Mouse (Mus musculus): ENCODE results near the gene Tbc1d5. TPM values are rescaled to one million over a fixed set of nuclear protein-coding genes. Genes with fewer than 3 reads are reported as not detected.
"Not testable (repeated sequence)": the region's sequence is repeated elsewhere in the genome, so short reads cannot be mapped to it uniquely, and the experiment has no call there.

Gene Tbc1d5
- polyA plus RNA-seq, 1 experiment from 2014 or later, result 10.6 TPM

GRCm38 (mm10) chr17:50734781-50735180 is 444.4 kb downstream of the Tbc1d5 start:
- H3K27ac ChIP-seq, result no peak overlapping the region
- ATAC-seq (ENCODE audit: low FRiP score), result no peak
- no peaks in the 10 kb centered on the region for H3K27me3 ChIP-seq
- no peak overlapping the region for H3K9ac ChIP-seq
- no peaks in the 10 kb centered on the region for H3K9me3 ChIP-seq
- H3K36me3 ChIP-seq (replicated peaks), result no peaks in the 10 kb centered on the region; the same call in 1 of the 2 replicates
- no peak overlapping the region for H3K4me3 ChIP-seq (replicated peaks)
- H3K4me2 ChIP-seq, result no peak overlapping the region
- WGBS, result 93% methylated on average over 6 of the region's 6 CpGs
- H3K4me1 ChIP-seq, result no peaks in the 10 kb centered on the region; the same call in 1 of the 2 replicates

GRCm38 (mm10) chr17:50733390-50733789 is 445.8 kb downstream of the Tbc1d5 start:
- ATAC-seq (ENCODE audit: low FRiP score), result no peak
- no peak overlapping the region for H3K4me3 ChIP-seq (replicated peaks)
- H3K27me3 ChIP-seq, result no peaks in the 10 kb centered on the region
- no peak overlapping the region for H3K27ac ChIP-seq
- H3K36me3 ChIP-seq (replicated peaks), result no peaks in the 10 kb centered on the region; the same call in 1 of the 2 replicates
- no peak overlapping the region for H3K4me2 ChIP-seq
- no peaks in the 10 kb centered on the region; the same call in 1 of the 2 replicates for H3K4me1 ChIP-seq
- H3K9me3 ChIP-seq, result no peaks in the 10 kb centered on the region
- 94% methylated on average over 7 of the region's 7 CpGs for WGBS
- no peak overlapping the region for H3K9ac ChIP-seq

GRCm38 (mm10) chr17:50731876-50732275 is 447.3 kb downstream of the Tbc1d5 start:
- Histone ChIP-seq H3K4me1 (no peaks in the 10 kb centered on the region; the same call in 1 of the 2 replicates), H3K9ac (no peak overlapping the region), H3K27me3 (no peaks in the 10 kb centered on the region), H3K36me3 (replicated peaks) (no peaks in the 10 kb centered on the region; the same call in 1 of the 2 replicates), H3K4me2 (no peak overlapping the region), H3K4me3 (replicated peaks) (no peak overlapping the region), H3K27ac (no peak overlapping the region), H3K9me3 (no peaks in the 10 kb centered on the region)
- 86% methylated on average over 5 of the region's 5 CpGs for WGBS
- no peak for ATAC-seq (ENCODE audit: low FRiP score)

GRCm38 (mm10) chr17:50730896-50731295 is 448.3 kb downstream of the Tbc1d5 start:
- Histone ChIP-seq H3K4me3 (replicated peaks) (no peak overlapping the region), H3K27me3 (no peaks in the 10 kb centered on the region), H3K27ac (no peak overlapping the region), H3K4me1 (no peaks in the 10 kb centered on the region; the same call in 1 of the 2 replicates), H3K9me3 (no peaks in the 10 kb centered on the region), H3K4me2 (no peak overlapping the region), H3K36me3 (replicated peaks) (no peaks in the 10 kb centered on the region; the same call in 1 of the 2 replicates), H3K9ac (no peak overlapping the region)
- no peak for ATAC-seq (ENCODE audit: low FRiP score)
- WGBS, result 88% methylated on average over 2 of the region's 2 CpGs

- H3K4me3 ChIP-seq (replicated peaks), result no peak overlapping the region
- H3K9me3 ChIP-seq, result no peaks in the 10 kb centered on the region
- H3K27ac ChIP-seq, result no peak overlapping the region
- WGBS, result 91% methylated on average over 6 of the region's 6 CpGs
- no peaks in the 10 kb centered on the region for H3K27me3 ChIP-seq
- no peaks in the 10 kb centered on the region for H3K36me3 ChIP-seq (replicated peaks)
- no peak overlapping the region for H3K9ac ChIP-seq
- no peak overlapping the region for H3K4me2 ChIP-seq
- ATAC-seq (ENCODE audit: low FRiP score), result no peak
- no peaks in the 10 kb centered on the region for H3K4me1 ChIP-seq
Measured at GRCm38 (mm10) chr17:50729577-50729976, 449.6 kb downstream of the Tbc1d5 start.

- Histone ChIP-seq H3K9ac (no peak overlapping the region), H3K27me3 (no peaks in the 10 kb centered on the region), H3K4me2 (no peak overlapping the region), H3K9me3 (no peaks in the 10 kb centered on the region), H3K27ac (no peak overlapping the region), H3K36me3 (replicated peaks) (no peaks in the 10 kb centered on the region), H3K4me3 (replicated peaks) (no peak overlapping the region), H3K4me1 (no peaks in the 10 kb centered on the region)
- 90% methylated on average over 2 of the region's 2 CpGs for WGBS
- ATAC-seq (ENCODE audit: low FRiP score), result no peak
Measured at GRCm38 (mm10) chr17:50729031-50729430, 450.1 kb downstream of the Tbc1d5 start.

- H3K9ac ChIP-seq, result no peak overlapping the region
- H3K9me3 ChIP-seq, result no peaks in the 10 kb centered on the region
- H3K4me3 ChIP-seq (replicated peaks), result no peak overlapping the region
- H3K27ac ChIP-seq, result no peak overlapping the region
- ATAC-seq (ENCODE audit: low FRiP score), result no peak
- no peaks in the 10 kb centered on the region for H3K27me3 ChIP-seq
- WGBS, result 81% methylated on average over 2 of the region's 2 CpGs
- no peaks in the 10 kb centered on the region for H3K36me3 ChIP-seq (replicated peaks)
- H3K4me1 ChIP-seq, result no peaks in the 10 kb centered on the region
- no peak overlapping the region for H3K4me2 ChIP-seq
Measured at GRCm38 (mm10) chr17:50726265-50726664, 452.9 kb downstream of the Tbc1d5 start.

- H3K27ac ChIP-seq, result no peak overlapping the region
- H3K9me3 ChIP-seq, result no peaks in the 10 kb centered on the region
- ATAC-seq (ENCODE audit: low FRiP score), result no peak
- no peak overlapping the region for H3K9ac ChIP-seq
- H3K36me3 ChIP-seq (replicated peaks), result no peaks in the 10 kb centered on the region
- H3K4me3 ChIP-seq (replicated peaks), result no peak overlapping the region
- H3K4me1 ChIP-seq, result no peaks in the 10 kb centered on the region
- no peaks in the 10 kb centered on the region for H3K27me3 ChIP-seq
- 58% methylated on average over 2 of the region's 2 CpGs for WGBS
- H3K4me2 ChIP-seq, result no peak overlapping the region
Measured at GRCm38 (mm10) chr17:50724376-50724775, 454.8 kb downstream of the Tbc1d5 start.

GRCm38 (mm10) chr17:50717586-50717985 is 461.6 kb downstream of the Tbc1d5 start:
- H3K27me3 ChIP-seq, result no peaks in the 10 kb centered on the region
- H3K27ac ChIP-seq, result no peak overlapping the region
- no peaks in the 10 kb centered on the region for H3K36me3 ChIP-seq (replicated peaks)
- WGBS, result 87% methylated on average over 5 of the region's 5 CpGs
- H3K4me3 ChIP-seq (replicated peaks), result no peak overlapping the region
- ATAC-seq (ENCODE audit: low FRiP score), result no peak
- no peak overlapping the region for H3K4me2 ChIP-seq
- peaks cover 9% of the 10 kb centered on the region for H3K9me3 ChIP-seq
- no peak overlapping the region for H3K9ac ChIP-seq
- no peaks in the 10 kb centered on the region for H3K4me1 ChIP-seq

GRCm38 (mm10) chr17:50710497-50711222 is 468.5 kb downstream of the Tbc1d5 start:
- WGBS, result 55% methylated on average over 7 of the region's 7 CpGs
- no peak overlapping the region for H3K27ac ChIP-seq

GRCm38 (mm10) chr17:50698410-50698809 is 480.7 kb downstream of the Tbc1d5 start:
- peak; percentile 77; the same call in 1 of the 2 replicates for ATAC-seq (ENCODE audit: low FRiP score)
- 2% methylated on average over 39 of the region's 39 CpGs for WGBS
- H3K36me3 ChIP-seq (replicated peaks); H3K27me3 ChIP-seq; H3K4me1 ChIP-seq; H3K27ac ChIP-seq; H3K9ac ChIP-seq; H3K9me3 ChIP-seq: not testable (repeated sequence)
- peak overlapping the region; percentile 19; the same call in 1 of the 2 replicates for H3K4me3 ChIP-seq (replicated peaks)
- peak overlapping the region; percentile 49 for H3K4me2 ChIP-seq

More at GRCm38 (mm10) chr17:50710497-50711222, 468.5 kb downstream of the Tbc1d5 start:
- Histone ChIP-seq H3K36me3 (replicated peaks) (no peaks in the 10 kb centered on the region), H3K9me3 (peaks cover 9% of the 10 kb centered on the region; the same call in 1 of the 2 replicates), H3K4me3 (replicated peaks) (no peak overlapping the region), H3K27me3 (no peaks in the 10 kb centered on the region), H3K4me2 (no peak overlapping the region), H3K4me1 (no peaks in the 10 kb centered on the region), H3K9ac (no peak overlapping the region)
- peak; percentile 86 for ATAC-seq (ENCODE audit: low FRiP score)

- H3K9me3 ChIP-seq, result no peaks in the 10 kb centered on the region
- H3K4me2 ChIP-seq, result no peak overlapping the region
- H3K4me3 ChIP-seq (replicated peaks), result no peak overlapping the region
- no peak for ATAC-seq (ENCODE audit: low FRiP score)
- H3K27ac ChIP-seq, result no peak overlapping the region
- 0 out of 2 replicates have a peak, but pooled peaks cover 7% of the 10 kb centered on the region for H3K36me3 ChIP-seq (replicated peaks)
- WGBS, result 90% methylated on average over 6 of the region's 6 CpGs
- H3K9ac ChIP-seq, result no peak overlapping the region
- no peaks in the 10 kb centered on the region for H3K27me3 ChIP-seq
- H3K4me1 ChIP-seq, result 0 out of 2 replicates have a peak, but pooled peaks cover 4% of the 10 kb centered on the region
Measured at GRCm38 (mm10) chr17:50688135-50688534, 491.0 kb downstream of the Tbc1d5 start.

- Histone ChIP-seq H3K4me2 (no peak overlapping the region), H3K36me3 (replicated peaks) (0 out of 2 replicates have a peak, but pooled peaks cover 7% of the 10 kb centered on the region), H3K4me3 (replicated peaks) (no peak overlapping the region), H3K9me3 (no peaks in the 10 kb centered on the region), H3K27me3 (no peaks in the 10 kb centered on the region), H3K9ac (no peak overlapping the region), H3K4me1 (0 out of 2 replicates have a peak, but pooled peaks cover 4% of the 10 kb centered on the region), H3K27ac (no peak overlapping the region)
- no peak for ATAC-seq (ENCODE audit: low FRiP score)
- 83% methylated on average over 10 of the region's 10 CpGs for WGBS
Measured at GRCm38 (mm10) chr17:50687670-50688069, 491.5 kb downstream of the Tbc1d5 start.
